Mouse (Mus musculus): ENCODE measurements around the gene St6galnac6.

- TF ChIP-seq POLR2A (IDR thresholded peaks at IDR 0.05; ENCODE audit: borderline replicate concordance, control insufficient read depth, low read depth, low read length) (no peak), CTCF (IDR thresholded peaks at IDR 0.05; ENCODE audit: control insufficient read depth, insufficient read depth, low read length) (no peak)
Observed at GRCm38 (mm10) chr2:32587731-32588321, 11.7 kb upstream of the St6galnac6 start.
